Mouse (Mus musculus): ENCODE results near the gene Kif16b. TPM values are rescaled to one million over a fixed set of nuclear protein-coding genes. Genes with fewer than 3 reads are reported as not detected.

Kif16b gene
- polyA plus RNA-seq, 1 experiment from 2014 or later, result 5.2 TPM

GRCm38 (mm10) chr2:142712727-142713126 is 188.6 kb downstream of the Kif16b start:
- H3K4me1 ChIP-seq (ENCODE audit: control insufficient read depth, insufficient read depth, low read length), result peaks cover 2% of the 10 kb centered on the region; the same call in 1 of the 2 replicates
- DNase-seq (ENCODE audit: low spot score, missing footprints) (peak; percentile 80), ATAC-seq (ENCODE audit: low FRiP score) (no peak)
- no peaks in the 10 kb centered on the region for H3K27me3 ChIP-seq (ENCODE audit: control insufficient read depth, insufficient read depth, low read length)
- 89% methylated on average over 11 of the region's 11 CpGs for WGBS
- no peak overlapping the region for H3K4me3 ChIP-seq (ENCODE audit: low read depth, low read length)
- H3K9me3 ChIP-seq (ENCODE audit: control insufficient read depth, low read length), result no peaks in the 10 kb centered on the region
- H3K36me3 ChIP-seq (ENCODE audit: control insufficient read depth, insufficient read depth, low read length), result no peaks in the 10 kb centered on the region; the same call in 1 of the 2 replicates
- H3K27ac ChIP-seq (ENCODE audit: low read depth, low read length), result no peak overlapping the region
- H3K4me2 ChIP-seq, result no peak overlapping the region
- no peak overlapping the region for H3K9ac ChIP-seq (ENCODE audit: low read length)

GRCm38 (mm10) chr2:142709326-142709725 is 192.0 kb downstream of the Kif16b start:
- ATAC-seq (ENCODE audit: low FRiP score) (no peak), DNase-seq (ENCODE audit: low spot score, missing footprints) (no peak)
- Histone ChIP-seq H3K4me1 (ENCODE audit: control insufficient read depth, insufficient read depth, low read length) (no peaks in the 10 kb centered on the region), H3K9me3 (ENCODE audit: control insufficient read depth, low read length) (no peaks in the 10 kb centered on the region), H3K4me2 (no peak overlapping the region), H3K9ac (ENCODE audit: low read length) (no peak overlapping the region), H3K36me3 (ENCODE audit: control insufficient read depth, insufficient read depth, low read length) (no peaks in the 10 kb centered on the region; the same call in 1 of the 2 replicates), H3K27me3 (ENCODE audit: control insufficient read depth, insufficient read depth, low read length) (no peaks in the 10 kb centered on the region), H3K4me3 (ENCODE audit: low read depth, low read length) (no peak overlapping the region), H3K27ac (ENCODE audit: low read depth, low read length) (no peak overlapping the region)
- WGBS, result 81% methylated on average over 3 of the region's 3 CpGs

GRCm38 (mm10) chr2:142700689-142701088 is 200.6 kb downstream of the Kif16b start:
- no peaks in the 10 kb centered on the region for H3K9me3 ChIP-seq (ENCODE audit: control insufficient read depth, low read length)
- no peak overlapping the region for H3K9ac ChIP-seq (ENCODE audit: low read length)
- no peak for DNase-seq (ENCODE audit: low spot score, missing footprints)
- H3K4me1 ChIP-seq (ENCODE audit: control insufficient read depth, insufficient read depth, low read length), result no peaks in the 10 kb centered on the region; the same call in 1 of the 2 replicates
- H3K4me2 ChIP-seq, result no peak overlapping the region
- H3K36me3 ChIP-seq (ENCODE audit: control insufficient read depth, insufficient read depth, low read length), result no peaks in the 10 kb centered on the region
- H3K27ac ChIP-seq (ENCODE audit: low read depth, low read length), result no peak overlapping the region
- H3K4me3 ChIP-seq (ENCODE audit: low read depth, low read length), result no peak overlapping the region
- 54% methylated on average over 4 of the region's 4 CpGs for WGBS
- no peaks in the 10 kb centered on the region for H3K27me3 ChIP-seq (ENCODE audit: control insufficient read depth, insufficient read depth, low read length)
- ATAC-seq (ENCODE audit: low FRiP score), result peak; percentile 69

GRCm38 (mm10) chr2:142698650-142699049 is 202.7 kb downstream of the Kif16b start:
- H3K9ac ChIP-seq (ENCODE audit: low read length), result no peak overlapping the region
- H3K4me3 ChIP-seq (ENCODE audit: low read depth, low read length), result no peak overlapping the region
- no peaks in the 10 kb centered on the region for H3K27me3 ChIP-seq (ENCODE audit: control insufficient read depth, insufficient read depth, low read length)
- H3K36me3 ChIP-seq (ENCODE audit: control insufficient read depth, insufficient read depth, low read length), result no peaks in the 10 kb centered on the region
- no peak for DNase-seq (ENCODE audit: low spot score, missing footprints)
- H3K4me1 ChIP-seq (ENCODE audit: control insufficient read depth, insufficient read depth, low read length), result no peaks in the 10 kb centered on the region; the same call in 1 of the 2 replicates
- H3K9me3 ChIP-seq (ENCODE audit: control insufficient read depth, low read length), result no peaks in the 10 kb centered on the region
- WGBS, result 87% methylated on average over 3 of the region's 3 CpGs
- ATAC-seq (ENCODE audit: low FRiP score), result no peak
- no peak overlapping the region for H3K27ac ChIP-seq (ENCODE audit: low read depth, low read length)
- no peak overlapping the region for H3K4me2 ChIP-seq

DNA sequence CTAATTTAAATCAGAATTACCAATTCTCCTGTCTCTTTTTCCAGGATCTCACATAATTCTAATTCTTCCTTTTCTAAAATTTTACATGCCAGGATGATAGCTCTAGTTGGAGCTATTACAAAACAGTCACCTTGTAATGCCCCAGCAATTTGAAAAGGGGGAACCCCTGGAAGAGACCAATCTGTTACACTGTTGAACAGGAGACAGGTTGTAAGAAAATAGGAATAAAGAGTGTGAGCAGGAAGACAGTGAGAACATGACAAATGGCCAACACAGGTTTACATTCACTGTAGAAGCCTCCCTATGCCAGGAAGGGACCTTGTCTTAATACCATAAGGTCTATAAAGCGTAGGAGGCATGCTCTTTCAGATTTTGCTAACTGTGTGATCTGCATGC is 206.4 kb downstream of the Kif16b start:
- 94% methylated on average over 1 of the region's 1 CpGs for WGBS
- ATAC-seq (ENCODE audit: low FRiP score) (no peak), DNase-seq (ENCODE audit: low spot score, missing footprints) (no peak)
- Histone ChIP-seq H3K27ac (ENCODE audit: low read depth, low read length) (no peak overlapping the region), H3K9ac (ENCODE audit: low read length) (no peak overlapping the region), H3K4me1 (ENCODE audit: control insufficient read depth, insufficient read depth, low read length) (no peaks in the 10 kb centered on the region), H3K4me2 (no peak overlapping the region), H3K4me3 (ENCODE audit: low read depth, low read length) (no peak overlapping the region), H3K36me3 (ENCODE audit: control insufficient read depth, insufficient read depth, low read length) (no peaks in the 10 kb centered on the region), H3K9me3 (ENCODE audit: control insufficient read depth, low read length) (no peaks in the 10 kb centered on the region), H3K27me3 (ENCODE audit: control insufficient read depth, insufficient read depth, low read length) (no peaks in the 10 kb centered on the region)

- Histone ChIP-seq H3K27me3 (ENCODE audit: control insufficient read depth, insufficient read depth, low read length) (no peaks in the 10 kb centered on the region), H3K9ac (ENCODE audit: low read length) (no peak overlapping the region), H3K4me3 (ENCODE audit: low read depth, low read length) (no peak overlapping the region), H3K4me2 (no peak overlapping the region), H3K9me3 (ENCODE audit: control insufficient read depth, low read length) (no peaks in the 10 kb centered on the region), H3K27ac (ENCODE audit: low read depth, low read length) (no peak overlapping the region), H3K36me3 (ENCODE audit: control insufficient read depth, insufficient read depth, low read length) (no peaks in the 10 kb centered on the region), H3K4me1 (ENCODE audit: control insufficient read depth, insufficient read depth, low read length) (no peaks in the 10 kb centered on the region)
- DNase-seq (ENCODE audit: low spot score, missing footprints) (no peak), ATAC-seq (ENCODE audit: low FRiP score) (no peak)
- WGBS, result 83% methylated on average over 3 of the region's 3 CpGs
These were observed 207.1 kb downstream of the Kif16b start for GRCm38 (mm10) chr2:142694019-142694935.

GRCm38 (mm10) chr2:142693461-142693860 is 207.9 kb downstream of the Kif16b start:
- H3K36me3 ChIP-seq (ENCODE audit: control insufficient read depth, insufficient read depth, low read length), result no peaks in the 10 kb centered on the region
- no peak overlapping the region for H3K27ac ChIP-seq (ENCODE audit: low read depth, low read length)
- no peak for DNase-seq (ENCODE audit: low spot score, missing footprints)
- no peak overlapping the region for H3K4me2 ChIP-seq
- H3K27me3 ChIP-seq (ENCODE audit: control insufficient read depth, insufficient read depth, low read length), result no peaks in the 10 kb centered on the region
- WGBS, result 100% methylated on average over 1 of the region's 1 CpGs
- no peak overlapping the region for H3K4me3 ChIP-seq (ENCODE audit: low read depth, low read length)
- H3K9me3 ChIP-seq (ENCODE audit: control insufficient read depth, low read length), result no peaks in the 10 kb centered on the region
- H3K4me1 ChIP-seq (ENCODE audit: control insufficient read depth, insufficient read depth, low read length), result no peaks in the 10 kb centered on the region
- H3K9ac ChIP-seq (ENCODE audit: low read length), result no peak overlapping the region
- ATAC-seq (ENCODE audit: low FRiP score), result no peak

- Histone ChIP-seq H3K9me3 (ENCODE audit: control insufficient read depth, low read length) (no peaks in the 10 kb centered on the region), H3K27me3 (ENCODE audit: control insufficient read depth, insufficient read depth, low read length) (no peaks in the 10 kb centered on the region), H3K4me1 (ENCODE audit: control insufficient read depth, insufficient read depth, low read length) (no peaks in the 10 kb centered on the region), H3K4me3 (ENCODE audit: low read depth, low read length) (no peak overlapping the region), H3K9ac (ENCODE audit: low read length) (no peak overlapping the region), H3K36me3 (ENCODE audit: control insufficient read depth, insufficient read depth, low read length) (no peaks in the 10 kb centered on the region), H3K4me2 (no peak overlapping the region), H3K27ac (ENCODE audit: low read depth, low read length) (no peak overlapping the region)
- 80% methylated on average over 2 of the region's 2 CpGs for WGBS
- DNase-seq (ENCODE audit: low spot score, missing footprints), result no peak
- ATAC-seq (ENCODE audit: low FRiP score), result no peak
These were observed 211.8 kb downstream of the Kif16b start for GRCm38 (mm10) chr2:142689496-142689895.

DNA sequence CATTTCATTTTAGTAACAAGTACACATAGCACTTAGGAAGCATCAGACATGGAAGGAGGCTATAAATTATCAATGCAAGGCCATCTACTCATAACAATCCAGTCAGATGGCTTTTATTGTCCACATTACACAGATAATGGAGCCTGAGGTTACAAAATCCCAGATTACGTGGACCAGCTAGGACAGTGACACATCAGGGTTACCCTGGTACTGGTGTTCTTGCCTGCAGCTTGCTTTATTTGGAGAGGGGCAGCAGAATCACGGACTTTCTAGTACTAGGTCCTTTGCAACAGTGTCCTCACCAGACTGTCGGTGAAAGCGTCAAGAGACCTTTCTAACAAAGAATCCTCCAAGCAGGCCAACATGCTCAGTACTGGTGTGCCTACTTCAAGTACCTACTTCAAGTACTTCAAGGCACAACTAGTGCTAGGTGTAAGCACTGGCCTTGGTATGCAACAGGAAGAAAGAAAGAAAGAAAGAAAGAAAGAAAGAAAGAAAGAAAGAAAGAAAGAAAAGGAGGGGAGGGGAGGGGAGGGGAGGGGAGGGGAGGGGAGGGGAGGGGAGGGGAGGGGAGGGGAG is 213.3 kb downstream of the Kif16b start:
- 91% methylated on average over 4 of the region's 4 CpGs for WGBS
- H3K9ac ChIP-seq (ENCODE audit: low read length), result no peak overlapping the region
- no peak overlapping the region for H3K4me3 ChIP-seq (ENCODE audit: low read depth, low read length)
- H3K9me3 ChIP-seq (ENCODE audit: control insufficient read depth, low read length), result no peaks in the 10 kb centered on the region
- no peak for ATAC-seq (ENCODE audit: low FRiP score)
- no peaks in the 10 kb centered on the region for H3K36me3 ChIP-seq (ENCODE audit: control insufficient read depth, insufficient read depth, low read length)
- no peak overlapping the region for H3K27ac ChIP-seq (ENCODE audit: low read depth, low read length)
- no peak overlapping the region for H3K4me2 ChIP-seq
- DNase-seq (ENCODE audit: low spot score, missing footprints), result no peak
- no peaks in the 10 kb centered on the region for H3K4me1 ChIP-seq (ENCODE audit: control insufficient read depth, insufficient read depth, low read length)
- no peaks in the 10 kb centered on the region for H3K27me3 ChIP-seq (ENCODE audit: control insufficient read depth, insufficient read depth, low read length)

Data from midbrain, embryonic 11.5 days (tissue).